Mouse (Mus musculus) mouse embryonic stem cell (cell line): ENCODE results near the gene Atf7ip.

Experiments
- in situ Hi-C, 2 experiments: fragments of 300-500 bp; cut with MboI; formaldehyde crosslinking; loops; 1 replicate in 1 of 2; 3 replicates in 1 of 2; pipeline ENCODE4 v1.14.3; 2019 to 2020; ENCODE audit warnings: low sequenced_read_pairs in 2 of 2, low pct_unique_long_range_greater_than_20kb in 1 of 2, mixed read lengths in 1 of 2; ENCODE audit not compliant: unreplicated experiment in 1 of 2

Gene Atf7ip

GRCm38 (mm10) chr6:136654470-136654869 is 148.5 kb downstream of the Atf7ip start:
- in situ Hi-C loops, result no loop called here

- in situ Hi-C loops, result no loop called here
These were observed 149.8 kb downstream of the Atf7ip start for GRCm38 (mm10) chr6:136655786-136656185.

- in situ Hi-C loops, result no loop called here
These were observed 152.3 kb downstream of the Atf7ip start for GRCm38 (mm10) chr6:136658303-136658702.

- in situ Hi-C loops, result no loop called here
These were observed 153.3 kb downstream of the Atf7ip start for GRCm38 (mm10) chr6:136659226-136659625.
